Mouse (Mus musculus) WW6 (cell line): Measurements from ENCODE around the gene Atl2.

Source experiments
- DNase-seq: peaks from one replicate; pipeline ENCODE4 v3.0.0-alpha.2; 2013; ENCODE audit warnings: low read depth, low spot score

Atl2 gene

GRCm38 (mm10) chr17:79818884-79819283 lies 77.0 kb downstream of the Atl2 start:
- DNase-seq: no peak

- DNase-seq: no peak
Measured at GRCm38 (mm10) chr17:79817995-79818394, 77.9 kb downstream of the Atl2 start.

GRCm38 (mm10) chr17:79817551-79817950 lies 78.4 kb downstream of the Atl2 start:
- no peak for DNase-seq

GRCm38 (mm10) chr17:79816896-79817295 lies 79.0 kb downstream of the Atl2 start:
- no peak for DNase-seq

- DNase-seq: no peak
Measured at GRCm38 (mm10) chr17:79810421-79810820, 85.5 kb downstream of the Atl2 start.

- DNase-seq: no peak
Measured at GRCm38 (mm10) chr17:79809491-79810316, 86.2 kb downstream of the Atl2 start.

GRCm38 (mm10) chr17:79807237-79807930 lies 88.5 kb downstream of the Atl2 start:
- no peak for DNase-seq

GRCm38 (mm10) chr17:79804747-79805146 lies 91.2 kb downstream of the Atl2 start:
- no peak for DNase-seq

- DNase-seq: no peak
Measured at GRCm38 (mm10) chr17:79802056-79802455, 93.9 kb downstream of the Atl2 start.

GRCm38 (mm10) chr17:79798831-79799230 lies 97.1 kb downstream of the Atl2 start:
- DNase-seq: no peak
